Mouse (Mus musculus): ENCODE data around the gene Tceal6.
"Not testable (repeated sequence)": the region's sequence is repeated elsewhere in the genome, so short reads cannot be mapped to it uniquely, and the experiment has no call there.

Tceal6 gene

DNA sequence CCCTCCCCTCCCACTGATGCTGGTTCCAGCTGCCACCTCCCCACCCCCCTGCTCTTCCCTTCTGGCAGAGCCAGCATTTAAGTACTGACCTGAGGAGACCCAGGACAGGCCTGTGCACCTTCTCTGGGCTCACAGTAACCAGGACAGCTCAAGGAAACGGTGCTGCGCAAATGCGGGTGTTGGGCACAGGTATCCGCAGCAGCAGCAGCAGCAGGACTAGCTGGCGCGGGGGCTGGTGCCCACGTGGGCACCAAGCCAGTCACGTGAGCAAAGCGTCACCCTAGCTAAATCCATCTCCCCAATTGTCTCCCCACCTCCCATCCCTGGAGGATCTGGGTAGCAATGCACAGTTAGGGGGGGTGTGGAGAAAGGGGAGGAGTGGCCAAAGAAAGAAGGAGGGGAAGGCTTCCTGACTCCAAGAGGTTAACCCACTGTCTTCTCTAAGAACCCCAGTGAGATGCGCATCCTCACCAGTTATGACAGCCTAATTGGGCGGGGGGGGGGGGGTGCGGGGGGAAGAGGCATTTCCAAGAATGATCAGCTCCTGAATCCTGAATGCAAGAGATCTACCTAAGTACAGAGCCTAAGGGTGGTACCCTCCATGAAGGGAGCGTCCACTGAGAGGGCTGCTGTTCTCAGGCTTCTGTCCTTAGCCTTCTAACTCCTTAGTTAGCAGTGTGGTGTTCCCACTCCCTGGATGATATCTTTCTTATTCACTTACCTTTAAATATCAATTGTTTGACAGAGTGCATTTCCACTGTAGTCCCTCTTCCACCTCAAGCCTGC, at the start of gene Tceal6:
Tceal6 (minus strand) TSS at position 252 of the 786 bp plus-strand sequence.
- no peak for DNase-seq

GRCm38 (mm10) chrX:135209773-135210435, 583 bp downstream of the Tceal6 start:
- DNase-seq = not testable (repeated sequence)

GRCm38 (mm10) chrX:135189924-135190323, 20.6 kb downstream of the Tceal6 start:
- not testable (repeated sequence) for DNase-seq

DNA sequence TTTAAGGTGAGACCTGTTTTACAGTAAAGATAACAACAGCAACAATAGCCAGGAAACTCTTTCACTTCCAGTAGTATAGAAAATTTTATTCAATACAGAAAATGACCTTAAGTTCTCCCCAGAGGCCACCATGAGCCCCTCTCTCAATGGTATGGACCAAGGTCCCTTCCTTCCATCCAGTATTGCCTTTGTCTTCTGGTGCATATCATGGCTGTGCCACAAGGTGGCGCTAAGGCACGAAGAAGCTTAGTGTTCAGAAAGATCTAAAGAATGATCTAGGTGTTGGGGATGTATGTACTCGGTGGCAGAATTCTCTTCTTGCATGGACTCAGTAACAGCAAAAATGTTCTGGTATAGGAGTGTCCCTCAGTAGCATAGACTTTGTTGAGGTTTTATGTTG, 21.8 kb downstream of the Tceal6 start:
- not testable (repeated sequence) for DNase-seq

DNA sequence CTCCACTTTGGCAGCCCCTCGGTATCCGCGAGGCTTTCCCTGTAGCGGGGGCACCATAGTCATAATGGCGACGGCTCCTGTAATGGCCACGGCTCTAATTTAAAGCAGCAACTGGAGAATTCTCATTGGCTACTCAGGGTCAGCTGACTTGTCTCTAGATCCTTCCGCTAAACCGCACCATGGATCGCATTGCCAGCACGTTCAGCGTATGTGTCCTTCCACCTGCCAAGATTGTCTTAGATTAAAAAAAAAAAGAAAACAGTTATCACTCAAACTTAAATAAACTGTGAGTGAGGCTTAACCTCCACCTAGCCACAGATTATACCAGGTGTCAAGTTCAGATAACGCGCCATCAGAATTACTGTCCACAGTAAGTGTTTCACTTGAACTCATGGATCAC, 33.0 kb downstream of the Tceal6 start, which contains the start of gene Gm15023:
Gm15023 (minus strand) TSS at position 101 of the 400 bp plus-strand sequence.
- DNase-seq = not testable (repeated sequence)

All from B cell, adult 2 months (primary cell).